Mouse (Mus musculus): ENCODE measurements around the gene Sarnp. TPM values are rescaled to one million over a fixed set of nuclear protein-coding genes. Genes with fewer than 3 reads are reported as not detected.

Sarnp gene
- total RNA-seq, 2 experiments from 2014 or later: 52.6 to 53.4 TPM

- no peak for DNase-seq (ENCODE audit: low spot score in 2 of 2)
These were observed 95.7 kb downstream of the Sarnp start for GRCm38 (mm10) chr10:128912791-128913190.

GRCm38 (mm10) chr10:128913219-128913618 is 96.1 kb downstream of the Sarnp start:
- peak; percentile 86 to 87 for DNase-seq (ENCODE audit: low spot score in 2 of 2)

- DNase-seq (ENCODE audit: low spot score in 2 of 2): no peak
These were observed 96.6 kb downstream of the Sarnp start for GRCm38 (mm10) chr10:128913696-128914095.

- DNase-seq (ENCODE audit: low spot score in 2 of 2): no peak
These were observed 98.4 kb downstream of the Sarnp start for GRCm38 (mm10) chr10:128915550-128915949.

GRCm38 (mm10) chr10:128916665-128917064 is 99.5 kb downstream of the Sarnp start:
- DNase-seq (ENCODE audit: low spot score in 2 of 2): no peak

- DNase-seq (ENCODE audit: low spot score in 2 of 2): no peak
These were observed 100.3 kb downstream of the Sarnp start for GRCm38 (mm10) chr10:128917400-128917799.

- no peak for DNase-seq (ENCODE audit: low spot score in 2 of 2)
These were observed 101.1 kb downstream of the Sarnp start for GRCm38 (mm10) chr10:128918246-128918645.

- no peak for DNase-seq (ENCODE audit: low spot score in 2 of 2)
These were observed 102.1 kb downstream of the Sarnp start for GRCm38 (mm10) chr10:128919203-128919631.

GRCm38 (mm10) chr10:128919966-128920365 is 102.8 kb downstream of the Sarnp start:
- DNase-seq (ENCODE audit: low spot score in 2 of 2): no peak

- peak in 1 of 2 experiments; percentile 25 for DNase-seq (ENCODE audit: low spot score in 2 of 2)
These were observed 103.6 kb downstream of the Sarnp start for GRCm38 (mm10) chr10:128920736-128921161.

GRCm38 (mm10) chr10:128921251-128921650 is 104.1 kb downstream of the Sarnp start:
- DNase-seq (ENCODE audit: low spot score in 2 of 2): no peak

- peak; percentile 26 to 33 for DNase-seq (ENCODE audit: low spot score in 2 of 2)
These were observed 105.0 kb downstream of the Sarnp start for GRCm38 (mm10) chr10:128921883-128922821.

GRCm38 (mm10) chr10:128922822-128923012 is 105.6 kb downstream of the Sarnp start, which contains the start of gene Rdh5:
Gene Rdh5, minus strand, starts transcription at chr10:128922888.
- no peak for DNase-seq (ENCODE audit: low spot score in 2 of 2)

- DNase-seq (ENCODE audit: low spot score in 2 of 2): peak; percentile 92
These were observed 106.0 kb downstream of the Sarnp start for GRCm38 (mm10) chr10:128923013-128923691.

- DNase-seq (ENCODE audit: low spot score in 2 of 2): no peak
These were observed 106.8 kb downstream of the Sarnp start, which contains the start of gene Bloc1s1 for GRCm38 (mm10) chr10:128923935-128924334. Gene Bloc1s1, minus strand, starts transcription at chr10:128924035.

Other genes starting within 250 kb of the Sarnp start
- gene Erbb3, start 227.7 kb upstream of the Sarnp start, total RNA-seq (2021): 1 to 10 TPM; 2.6 to 4.0 TPM
- 100 to 1,000 TPM; 564 to 729 TPM for gene Rps26, start 190.6 kb upstream of the Sarnp start, total RNA-seq (2021)
- gene Ikzf4, start 171.3 kb upstream of the Sarnp start, total RNA-seq (2021): 1 to 10 TPM; 2.3 TPM
- gene Suox, start 143.3 kb upstream of the Sarnp start, total RNA-seq (2021): 10 to 100 TPM; 29.4 to 37.6 TPM
- gene Rab5b, start 121.1 kb upstream of the Sarnp start, total RNA-seq (2021): 100 to 1,000 TPM; 112 to 122 TPM
- 1 to 10 TPM in 1 of 2 experiments, under 1 TPM in 1; 0.42 to 1.1 TPM for gene Pmel, start 113.1 kb upstream of the Sarnp start, total RNA-seq (2021)
- 10 to 100 TPM; 12.8 to 13.1 TPM for gene Cdk2, start 112.3 kb upstream of the Sarnp start, total RNA-seq (2021)
- 10 to 100 TPM; 16.3 to 18.1 TPM for gene Dgka, start 72.5 kb upstream of the Sarnp start, total RNA-seq (2021)
- gene Pym1, start 69.4 kb upstream of the Sarnp start, total RNA-seq (2021): 10 to 100 TPM; 21.6 to 23.8 TPM
- 10 to 100 TPM; 33.1 to 41.7 TPM for gene Mmp19, start 26.4 kb upstream of the Sarnp start, total RNA-seq (2021)
- 10 to 100 TPM; 60.0 to 67.1 TPM for gene Dnajc14, start 13.3 kb upstream of the Sarnp start, total RNA-seq (2021)
- gene Tmem198b, start 13.0 kb upstream of the Sarnp start, total RNA-seq (2021): 1 to 10 TPM; 6.7 to 7.6 TPM
- 10 to 100 TPM; 45.2 to 52.3 TPM for gene Ormdl2, start 4.3 kb downstream of the Sarnp start, total RNA-seq (2021)
- 1 to 10 TPM; 1.4 to 1.9 TPM for gene Gdf11, start 74.4 kb downstream of the Sarnp start, total RNA-seq (2021)
- gene Cd63, start 83.7 kb downstream of the Sarnp start, total RNA-seq (2021): 100 to 1,000 TPM; 288 to 358 TPM
- 10 to 100 TPM in 1 of 2 experiments, 1 to 10 TPM in 1; 9.8 to 11.8 TPM for gene Rdh5, start 105.6 kb downstream of the Sarnp start, total RNA-seq (2021)
- gene Bloc1s1, start 106.7 kb downstream of the Sarnp start, total RNA-seq (2021): 100 to 1,000 TPM; 177 to 191 TPM
- 10 to 100 TPM; 10.7 to 25.7 TPM for gene Itga7, start 116.5 kb downstream of the Sarnp start, total RNA-seq (2021)
- under 1 TPM; 0.32 to 0.33 TPM for gene Mettl7b, start 143.7 kb downstream of the Sarnp start, total RNA-seq (2021)
- gene Olfr9, start 172.1 kb downstream of the Sarnp start, total RNA-seq (2021): not detected
- not detected for gene Olfr763, start 193.5 kb downstream of the Sarnp start, total RNA-seq (2021)
- not detected for gene Olfr764-ps1, start 222.6 kb downstream of the Sarnp start, total RNA-seq (2021)
- gene Olfr765, start 232.7 kb downstream of the Sarnp start, total RNA-seq (2021): not detected